Mouse (Mus musculus) CD8-positive naive resting alpha-beta T cell, adult 2 months (primary cell): ENCODE measurements around the gene Fam173a.
A peak's percentile ranks its signal among the peaks of the same experiment; 100 is the strongest.

ENCODE experiments used
- DNase-seq, 2 experiments: peaks; one replicate each; pipeline ENCODE4 v3.0.0; 2022; ENCODE audit warnings: low read depth in 2 of 2, low spot score in 2 of 2

Gene Fam173a

DNA sequence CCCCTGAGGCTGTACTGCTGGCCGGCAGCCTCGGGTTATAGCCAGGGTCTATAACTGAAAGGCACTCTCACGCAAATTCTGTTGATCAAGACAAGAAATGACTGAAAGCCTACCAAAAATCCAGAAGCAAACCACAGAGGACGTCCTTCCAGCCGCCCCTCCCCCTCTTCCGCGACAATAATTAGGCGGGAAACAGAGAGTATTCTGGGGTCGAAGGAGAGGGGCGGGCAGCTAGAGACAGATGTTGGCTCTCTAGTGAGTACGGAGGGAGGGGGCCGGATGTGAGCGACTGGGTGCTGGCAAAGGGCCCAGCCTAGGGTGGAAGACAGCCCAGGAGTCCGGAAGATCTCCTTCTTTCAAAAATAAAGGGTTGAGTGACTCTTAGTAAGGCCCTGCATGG, at the start of gene Fam173a:
Gene Fam173a (minus strand): TSS at position 287 of the 400 bp plus-strand sequence.
- peak; percentile 63 to 75 for DNase-seq

DNA sequence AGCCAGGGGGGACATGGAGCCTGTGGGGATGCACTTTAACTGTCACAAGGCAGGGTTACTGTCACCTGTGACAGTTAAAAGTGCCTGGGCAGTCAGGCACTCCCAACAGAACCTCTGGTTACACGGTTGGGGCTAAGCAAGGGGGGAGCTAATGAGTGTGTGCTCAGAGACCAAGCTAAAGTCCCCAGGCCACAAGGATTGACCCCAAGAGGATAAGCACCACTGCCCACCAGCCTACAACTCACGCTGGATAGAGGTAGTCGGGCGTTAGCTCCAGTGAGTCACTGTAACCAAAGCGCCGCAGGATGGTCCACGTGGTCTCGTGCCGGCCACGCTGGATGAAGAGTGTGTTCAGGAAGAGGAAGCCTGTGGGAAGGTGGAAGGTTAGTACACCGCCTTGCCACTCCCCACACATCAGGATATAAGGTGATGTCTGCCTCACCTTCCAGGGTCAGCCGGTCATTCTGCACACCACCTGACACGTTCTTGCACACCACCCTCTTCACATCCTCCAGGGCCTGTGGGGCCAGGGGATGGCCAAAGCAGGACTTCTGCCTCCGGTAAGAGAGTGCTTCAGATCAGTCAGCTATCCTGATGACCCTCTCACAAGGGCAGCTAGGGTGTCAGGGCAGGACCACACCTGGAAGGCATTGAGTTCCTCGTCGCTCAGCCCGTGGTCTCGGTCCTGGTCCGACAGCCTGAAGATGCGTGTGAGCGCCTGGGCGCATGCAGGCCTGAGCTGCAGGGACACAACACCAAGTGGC, 48.6 kb upstream of the Fam173a start, which contains the start of gene Gm20683:
Gene Gm20683 (minus strand): TSS at position 647 of the 764 bp plus-strand sequence.
- no peak for DNase-seq

DNA sequence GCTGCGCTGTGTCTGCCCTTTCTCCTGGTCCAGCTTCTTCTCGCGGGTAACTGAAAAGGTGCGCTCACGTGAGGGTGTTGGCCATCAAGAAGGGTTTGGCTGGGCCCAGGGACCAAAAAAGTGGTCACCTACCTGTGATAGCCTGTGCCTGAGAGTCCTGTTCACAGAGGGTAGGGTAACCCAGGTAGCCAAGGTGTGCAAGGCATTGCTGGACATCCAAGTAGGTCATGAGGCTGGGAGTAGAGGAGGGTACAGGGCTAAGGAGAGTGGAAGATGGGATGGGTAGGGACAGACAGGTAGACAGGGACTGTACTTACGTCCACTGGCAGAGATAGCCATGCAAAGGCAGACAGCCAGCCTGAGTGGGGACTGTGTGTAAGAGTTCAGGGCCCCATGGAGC, 47.8 kb upstream of the Fam173a start:
- DNase-seq, result no peak

DNA sequence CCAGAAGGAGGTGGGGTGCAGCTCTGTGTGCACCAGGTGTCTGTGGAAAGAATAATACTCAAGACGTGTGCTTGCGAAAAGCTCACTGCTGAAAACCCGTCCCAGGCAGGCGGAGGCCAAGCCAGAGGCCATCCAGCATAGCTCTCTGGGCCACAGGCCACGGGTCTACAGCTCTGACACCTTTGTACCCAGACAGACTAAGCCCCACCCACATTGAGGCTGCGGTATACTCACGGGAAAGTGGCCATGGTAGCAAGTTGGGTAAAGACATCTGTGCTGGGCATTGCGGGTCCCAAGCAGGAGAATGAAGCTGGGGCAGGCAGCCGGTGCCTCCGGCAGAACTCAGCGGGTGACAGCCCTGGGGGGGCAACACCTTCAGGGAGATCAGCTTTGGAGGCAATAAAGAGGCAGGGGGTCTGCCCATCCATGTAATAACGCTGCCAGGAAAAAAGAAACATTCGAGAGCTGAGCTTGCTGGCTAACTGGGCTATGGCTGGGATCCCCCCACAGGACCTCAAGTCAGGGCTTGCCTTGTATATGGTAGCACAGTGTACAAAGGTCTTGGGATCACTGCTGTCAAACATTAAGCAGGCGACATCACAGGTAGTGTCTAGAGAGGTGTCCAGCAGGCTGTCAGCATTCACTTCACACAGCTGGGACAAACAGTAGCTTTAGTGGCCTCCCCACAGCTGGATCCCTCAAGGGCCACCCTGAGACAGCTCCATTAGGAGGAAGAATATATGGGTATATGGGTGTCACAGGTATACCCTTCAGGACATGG, 46.9 kb upstream of the Fam173a start:
- no peak for DNase-seq

DNA sequence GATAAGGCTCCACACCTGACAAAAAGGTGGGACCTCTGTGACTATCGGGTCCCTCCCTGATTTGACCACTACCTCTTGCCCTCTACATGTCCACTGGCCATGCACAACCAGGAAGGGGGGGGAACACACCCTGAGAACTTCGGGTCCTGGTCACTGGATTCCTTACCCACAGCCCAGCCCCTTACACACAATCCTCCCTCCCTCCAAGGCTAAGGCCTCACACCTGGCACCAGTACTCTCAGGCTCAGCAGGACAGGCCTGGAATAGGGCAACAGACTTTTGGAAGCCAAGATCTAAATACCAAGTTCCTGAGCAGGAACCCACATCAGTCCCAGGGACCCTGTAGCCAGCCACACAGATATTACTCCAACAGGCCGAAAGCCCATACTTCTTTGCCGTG, 46.2 kb upstream of the Fam173a start:
- no peak for DNase-seq

DNA sequence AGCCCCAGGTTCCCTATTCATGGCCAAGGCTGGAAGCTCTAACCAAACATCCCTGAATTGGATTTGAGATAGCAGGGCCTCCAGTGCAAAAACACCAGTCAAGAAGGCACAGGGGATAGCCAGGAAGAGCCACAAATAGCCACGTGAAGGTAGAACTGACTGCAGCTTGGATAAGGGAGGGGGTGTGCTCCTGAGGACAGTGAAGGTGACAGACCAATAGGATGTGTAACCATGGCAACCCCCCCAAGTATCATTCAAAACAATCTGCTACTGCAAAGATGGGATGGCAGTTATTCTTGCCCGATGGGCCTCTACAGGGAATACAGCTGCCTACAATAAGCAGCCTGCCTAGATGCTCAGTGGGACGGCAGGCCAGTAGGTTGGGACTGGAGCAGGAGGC, 44.8 kb upstream of the Fam173a start:
- DNase-seq, result no peak

DNA sequence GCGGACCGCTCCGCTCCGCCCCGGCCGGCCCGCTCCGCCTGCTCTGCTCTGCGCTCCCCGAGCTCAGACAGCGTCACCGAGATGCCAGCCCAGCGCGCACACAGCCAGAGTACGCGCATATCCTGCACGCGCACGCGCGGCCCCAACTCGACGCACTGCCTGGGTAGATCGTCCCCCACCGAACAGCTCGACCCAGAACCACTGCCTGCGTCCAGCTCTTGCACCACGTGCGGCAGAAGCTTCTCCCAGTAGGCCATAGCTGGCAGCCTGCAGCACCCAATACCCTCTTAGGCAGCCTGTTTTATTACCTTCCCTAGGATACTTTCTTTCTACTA, 44.3 kb upstream of the Fam173a start, which contains the start of gene Rhbdl1:
Gene Rhbdl1 (minus strand): TSS at position 220 of the 335 bp plus-strand sequence.
- DNase-seq, result peak in 1 of 2 experiments; percentile 38

DNA sequence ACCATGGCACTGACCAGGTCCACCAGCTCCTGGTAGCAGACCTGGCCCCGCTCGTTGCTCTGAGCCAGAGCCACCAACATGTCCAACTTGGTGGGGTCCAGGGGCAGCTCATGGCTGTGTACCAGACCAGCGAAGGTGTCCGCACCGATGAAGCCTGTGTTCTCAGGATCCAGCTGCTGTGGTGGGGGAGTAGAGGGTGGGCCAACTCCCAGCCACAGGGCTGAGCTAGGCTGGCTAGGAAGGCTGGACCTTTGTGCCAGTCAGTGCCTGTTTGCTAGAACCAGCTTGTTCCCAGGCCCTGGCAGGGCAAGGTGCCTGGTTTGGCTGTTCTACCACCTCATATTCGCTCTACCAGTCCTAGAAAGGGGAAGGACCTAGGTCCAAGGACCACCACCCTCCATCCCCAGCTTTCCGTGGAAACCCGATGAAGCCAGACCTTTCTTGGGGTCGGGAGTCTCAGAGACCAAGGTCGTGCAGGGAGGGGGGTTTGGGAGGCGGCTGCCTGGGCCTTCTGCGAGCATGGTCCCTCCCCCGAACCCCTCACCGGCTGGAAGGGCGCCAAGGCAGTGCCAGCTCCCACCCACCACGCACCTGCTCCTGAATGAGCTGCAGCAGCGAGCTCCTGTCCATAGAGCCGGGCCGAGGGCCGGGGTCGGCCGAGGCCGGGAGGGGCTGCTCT, 43.8 kb upstream of the Fam173a start:
- no peak for DNase-seq

DNA sequence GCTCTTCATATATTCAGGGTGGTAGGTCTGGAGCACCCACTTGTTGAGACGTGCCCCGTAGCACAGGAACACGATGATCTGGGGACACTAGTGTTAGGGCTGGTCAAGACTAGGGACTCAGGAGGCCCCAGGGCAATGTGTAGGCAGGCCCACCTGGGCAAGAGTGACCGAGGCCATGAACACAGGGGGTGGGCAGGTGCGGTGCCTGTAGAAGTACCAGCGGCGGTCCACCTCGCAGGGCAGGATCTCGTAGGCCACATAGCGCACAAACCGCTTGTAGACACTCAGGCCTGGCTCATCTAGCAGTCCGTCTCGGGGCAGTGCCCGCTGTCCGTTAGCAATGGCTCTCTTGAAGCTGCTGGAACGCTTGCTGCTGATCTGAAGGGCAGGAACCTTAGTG, 43.1 kb upstream of the Fam173a start:
- DNase-seq, result no peak

DNA sequence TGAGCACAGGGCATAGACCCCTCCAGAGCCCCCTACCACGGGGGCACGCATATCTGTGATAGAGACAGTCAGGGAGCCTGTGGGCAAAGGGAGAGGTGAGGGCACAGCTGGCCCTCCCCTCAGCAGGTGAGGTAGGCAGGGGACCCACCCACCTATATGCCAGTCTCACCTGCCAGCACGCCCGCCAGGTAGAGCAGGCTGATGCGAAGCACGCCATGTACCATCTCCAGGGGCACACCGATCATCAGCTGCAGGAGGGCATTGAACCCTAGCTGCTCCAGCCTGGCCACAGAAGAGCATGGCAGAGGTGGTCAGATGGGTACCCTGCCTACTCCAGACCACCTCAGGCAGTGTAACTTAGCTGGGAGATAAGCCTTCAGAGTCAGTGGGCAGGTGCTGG, 42.6 kb upstream of the Fam173a start:
- no peak for DNase-seq

DNA sequence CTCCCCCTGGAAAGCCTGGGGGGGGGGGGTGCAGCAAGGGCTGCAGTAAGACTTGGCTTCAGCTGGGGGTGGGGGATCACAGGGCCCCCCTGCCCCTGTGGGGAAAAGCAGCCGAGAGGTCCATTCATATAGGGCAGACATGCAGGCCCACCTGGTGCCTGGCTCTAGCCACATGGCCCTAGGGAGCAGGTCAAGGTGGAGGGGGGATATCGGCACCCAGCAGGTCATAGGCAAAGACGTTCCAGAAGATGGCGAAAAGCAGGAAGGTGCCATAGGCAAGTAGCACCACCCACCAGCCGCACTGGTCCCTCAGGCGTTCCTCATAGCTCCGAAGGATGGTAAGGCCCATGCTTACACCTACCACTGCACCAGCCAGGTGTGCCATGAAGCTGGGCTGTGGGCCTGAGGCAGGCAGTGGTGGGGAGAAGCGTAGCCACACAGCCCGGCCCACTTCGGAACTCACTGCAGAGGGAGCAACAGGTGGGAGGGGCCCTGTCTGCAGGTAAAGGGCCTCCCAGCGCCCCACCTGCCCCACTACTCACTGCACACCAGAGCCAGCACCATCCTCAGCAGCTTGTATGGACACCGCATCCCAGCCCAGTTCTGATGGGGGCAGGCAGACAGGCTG, 42.0 kb upstream of the Fam173a start:
- DNase-seq, result no peak

DNA sequence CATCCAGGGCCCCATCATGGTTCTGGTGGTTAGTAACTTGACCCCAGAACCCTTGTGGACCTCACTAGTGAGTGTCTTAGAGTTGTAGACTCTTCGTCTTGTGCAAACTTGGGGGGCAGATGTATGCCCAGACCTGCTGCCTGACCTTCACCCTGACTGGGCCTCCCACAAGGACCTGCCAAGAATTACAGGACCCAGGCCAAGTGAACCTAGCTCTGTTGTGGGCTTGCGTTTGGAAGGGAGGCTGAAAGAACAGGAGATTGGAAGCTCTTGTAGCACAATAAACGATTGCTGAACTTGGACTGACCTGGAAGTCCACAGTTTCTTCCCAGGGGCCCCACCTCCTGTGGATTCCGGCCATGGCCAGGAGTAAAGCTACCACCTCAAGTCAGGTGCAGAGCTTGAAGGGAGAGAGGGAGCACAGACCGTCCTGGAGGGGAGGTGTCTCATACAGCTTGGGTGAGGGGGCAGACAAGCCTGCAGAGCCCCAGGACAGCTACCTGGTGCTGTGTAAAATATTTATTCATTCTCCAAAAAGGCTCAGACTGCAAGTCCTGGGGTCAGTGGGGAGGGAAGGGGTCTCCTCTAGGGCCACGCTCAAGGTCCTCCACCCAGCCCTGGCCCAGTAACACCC, 41.4 kb upstream of the Fam173a start:
- no peak for DNase-seq

DNA sequence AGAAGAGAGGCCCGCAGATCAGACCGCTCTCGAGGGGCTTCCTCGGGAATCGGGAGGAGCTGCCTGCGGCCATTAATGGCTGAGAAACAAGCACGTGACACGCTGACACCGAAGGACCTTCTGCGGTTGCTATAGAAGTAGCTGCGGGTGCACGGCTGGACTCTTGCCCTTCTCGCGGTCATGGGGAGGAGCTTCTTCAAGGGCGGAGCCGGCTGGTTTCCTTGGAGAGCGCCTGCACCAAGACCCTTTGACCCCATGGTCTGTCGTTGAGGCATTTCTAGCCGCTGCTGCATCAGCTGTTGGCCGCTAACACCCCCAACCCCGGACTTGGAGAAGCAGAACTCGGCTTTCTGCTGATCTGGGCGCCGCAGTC, 40.6 kb upstream of the Fam173a start, which contains the start of gene Stub1:
Gene Stub1 (minus strand): TSS at position 114 of the 373 bp plus-strand sequence.
- no peak for DNase-seq

DNA sequence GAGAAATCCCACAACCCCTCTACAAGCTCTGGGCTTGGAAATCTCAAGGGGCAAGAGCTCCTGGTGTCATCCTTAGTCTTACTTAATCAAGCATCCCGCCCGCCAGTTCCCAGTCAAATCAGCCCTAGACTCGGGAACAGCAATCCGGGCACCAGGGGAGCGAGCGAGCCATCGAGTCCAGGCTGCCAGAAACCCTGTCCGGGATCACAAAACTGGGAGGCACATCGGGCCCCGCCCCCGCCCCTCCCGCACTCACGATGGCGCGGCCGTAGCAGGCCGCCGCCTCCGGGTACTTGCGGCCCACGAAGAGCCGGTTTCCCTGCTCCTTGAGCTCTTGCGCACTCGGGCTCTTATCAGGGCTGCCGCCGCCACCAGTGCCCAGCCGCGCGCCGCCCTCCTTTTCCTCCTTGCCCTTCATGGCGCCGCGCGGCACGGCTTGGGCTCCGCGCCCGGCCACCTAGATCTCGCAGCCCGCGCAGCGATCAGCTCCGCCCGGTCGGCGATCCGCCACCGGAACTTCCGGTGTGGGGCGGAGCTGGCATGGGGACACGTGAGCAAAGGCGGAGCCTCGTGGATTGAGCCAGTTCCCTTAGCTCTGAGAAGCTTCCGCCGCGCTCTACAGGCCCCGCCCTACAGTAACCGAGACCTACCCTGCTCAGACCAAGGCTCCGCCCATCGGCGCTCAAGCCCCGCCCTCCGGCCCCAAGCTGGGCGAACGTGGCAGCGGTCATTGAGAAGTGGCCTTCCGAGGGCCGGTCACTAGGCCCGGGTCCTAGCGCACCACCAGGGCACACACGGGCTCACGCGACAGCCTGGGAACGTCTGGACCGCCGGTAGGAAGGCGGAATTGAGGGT, 40.0 kb upstream of the Fam173a start:
- peak; percentile 92 to 94 for DNase-seq

DNA sequence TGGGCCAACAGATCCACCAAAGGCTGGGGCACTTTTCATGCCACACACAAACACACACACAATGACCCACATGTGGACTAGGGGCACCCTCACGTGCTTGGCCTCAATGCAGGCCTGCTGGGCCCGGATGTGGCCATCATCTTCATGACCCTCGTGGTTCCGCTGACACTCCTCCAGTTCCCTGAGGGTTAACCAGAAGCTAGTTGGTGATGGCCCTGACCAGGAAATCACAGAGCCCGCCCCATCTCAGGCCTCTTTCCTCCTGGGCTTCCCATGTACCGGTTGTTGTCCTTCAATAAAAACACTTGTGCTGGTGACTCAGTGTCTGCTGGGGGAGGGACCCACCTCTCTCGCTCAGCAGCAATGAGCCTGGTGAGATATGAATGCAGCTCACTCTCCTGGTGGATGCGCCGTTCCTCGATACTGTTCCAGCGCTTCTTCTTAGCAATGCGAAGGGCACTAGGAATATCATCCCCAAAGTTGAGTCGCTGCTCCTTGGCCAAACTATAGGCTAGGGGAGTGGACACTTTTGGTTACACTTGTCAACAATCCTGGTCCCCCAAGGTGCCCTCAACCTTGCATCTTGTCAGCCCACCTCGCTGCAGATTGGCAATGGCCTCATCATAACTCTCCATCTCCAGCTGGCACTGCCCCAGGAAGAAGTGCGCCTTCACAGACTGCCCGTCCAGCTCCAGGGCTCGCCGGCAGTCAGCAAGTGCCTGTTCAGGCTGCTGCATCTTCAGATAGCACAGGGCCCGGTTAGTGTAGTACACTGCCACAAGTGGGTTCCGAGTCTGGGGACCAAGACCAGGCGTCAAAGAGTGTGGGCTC, 39.0 kb upstream of the Fam173a start:
- DNase-seq, result no peak

DNA sequence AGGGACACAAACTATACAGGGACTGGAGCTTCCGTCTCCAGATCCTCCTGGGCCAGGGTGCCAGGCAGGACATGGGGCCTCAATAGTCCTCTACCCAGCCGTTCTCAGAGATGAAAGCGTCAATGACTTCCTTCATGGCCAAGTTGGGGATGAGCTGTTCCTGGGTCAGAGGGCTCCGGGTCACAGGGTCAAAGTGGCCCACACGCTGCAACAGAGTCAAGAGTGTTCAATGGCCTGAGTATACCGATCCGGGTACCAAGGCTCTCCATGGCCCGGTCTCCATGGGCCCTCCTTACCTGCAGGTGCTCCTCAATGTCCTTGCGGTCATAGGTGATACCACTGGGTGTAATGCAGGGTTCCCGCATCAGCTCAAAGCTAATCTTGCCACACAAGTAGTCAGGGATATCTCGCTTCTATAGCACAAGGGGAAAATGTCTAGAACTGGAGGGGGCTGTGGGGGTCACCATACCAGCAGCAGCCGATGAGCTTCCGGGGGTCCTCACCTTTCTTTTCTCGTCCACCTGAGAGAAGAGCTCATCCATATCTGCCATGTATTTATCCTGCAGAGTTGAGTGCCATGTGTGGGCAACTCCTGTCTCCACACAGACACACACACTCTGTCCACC, 38.2 kb upstream of the Fam173a start:
- no peak for DNase-seq

DNA sequence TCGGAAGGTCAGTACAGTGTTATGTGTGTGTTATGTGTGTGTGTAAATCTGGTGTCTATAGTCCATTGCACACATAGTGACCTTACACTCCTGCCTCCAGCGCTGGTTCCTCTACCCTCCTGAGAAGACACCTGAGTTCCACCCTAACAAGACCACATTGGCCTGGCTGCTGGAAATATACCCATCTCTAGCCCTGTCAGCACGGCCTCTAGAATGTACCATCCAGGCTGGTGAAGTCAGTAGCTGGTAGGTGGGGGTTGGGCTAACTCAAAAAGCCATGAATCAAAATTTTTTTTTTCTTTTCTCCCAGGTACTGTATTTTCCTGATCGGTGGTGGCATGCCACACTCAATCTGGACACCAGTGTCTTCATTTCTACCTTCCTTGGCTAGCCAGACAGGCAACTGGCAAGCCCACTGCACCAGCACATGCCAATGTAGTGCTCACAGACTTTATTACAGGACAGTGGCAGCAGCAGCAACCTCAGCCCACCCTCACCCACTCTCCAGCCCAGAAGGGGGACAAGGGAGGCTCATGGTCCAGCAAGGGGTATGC, 37.6 kb upstream of the Fam173a start:
- DNase-seq, result no peak

DNA sequence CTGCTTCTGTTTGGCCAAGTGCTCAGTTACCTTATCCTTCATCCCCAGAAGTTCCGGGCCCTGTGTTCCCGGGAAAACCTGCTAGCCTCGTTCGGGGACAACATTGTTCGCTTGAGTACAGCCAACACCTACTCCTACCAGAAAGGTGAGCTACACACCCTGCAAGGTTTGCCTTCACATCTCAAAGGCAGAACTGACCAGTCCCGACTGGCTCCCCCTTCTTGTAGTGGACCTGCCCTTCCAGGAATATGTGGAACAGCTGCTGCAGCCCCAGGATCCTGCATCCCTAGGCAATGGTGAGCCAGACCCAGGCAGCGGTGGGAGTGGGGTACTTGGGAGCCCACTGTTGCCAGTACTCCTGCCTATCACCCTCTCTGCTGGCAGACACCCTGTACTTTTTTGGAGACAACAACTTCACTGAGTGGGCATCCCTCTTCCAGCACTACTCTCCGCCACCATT, 36.9 kb upstream of the Fam173a start:
- DNase-seq, result no peak
